Mouse (Mus musculus) Muller cell, postnatal 12 days (primary cell): Measurements from ENCODE around the gene Mapkbp1.

Source experiments
- DNase-seq: peaks from one replicate; pipeline ENCODE4 v3.0.0-alpha.2; 2015; ENCODE audit errors: inconsistent ontology term

Gene Mapkbp1

DNA sequence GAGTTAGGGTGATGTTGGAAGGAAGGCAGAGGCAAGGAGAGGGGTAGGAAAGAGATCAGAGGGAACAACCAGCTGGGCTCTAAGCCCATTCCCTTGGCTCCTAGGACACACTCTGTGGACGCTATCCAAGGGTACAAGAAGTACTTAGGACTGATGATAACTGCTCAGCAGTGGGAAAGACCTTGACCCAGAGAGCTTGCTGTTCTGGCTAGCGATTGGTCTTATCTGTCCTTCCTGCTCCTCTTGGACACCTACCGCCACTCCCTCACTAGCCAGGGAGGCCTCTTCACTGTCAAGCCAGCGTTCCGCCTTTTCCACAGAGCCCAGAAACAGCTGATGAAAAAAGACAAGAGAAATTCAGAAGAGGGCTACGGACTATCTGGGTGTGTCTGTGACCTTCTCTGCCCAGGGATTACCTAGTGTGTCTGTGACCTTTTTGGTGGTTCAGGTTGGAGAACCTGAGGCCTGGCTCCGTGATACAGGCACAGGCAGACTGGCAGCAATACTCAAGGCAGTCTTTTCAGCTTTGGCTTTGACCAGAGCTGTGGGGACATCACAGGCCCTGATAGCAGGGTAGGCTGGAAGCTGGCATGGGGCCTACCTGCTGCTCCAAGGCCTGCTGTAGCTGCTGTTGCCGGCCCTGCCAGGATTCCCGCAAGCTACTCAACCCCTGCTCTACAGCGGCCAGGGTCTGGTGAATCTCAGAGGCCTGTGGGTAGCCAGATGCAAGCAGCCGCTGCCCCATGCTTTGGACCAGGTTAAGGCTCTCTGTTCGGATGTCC is 82.5 kb downstream of the Mapkbp1 start:
- no peak for DNase-seq

DNA sequence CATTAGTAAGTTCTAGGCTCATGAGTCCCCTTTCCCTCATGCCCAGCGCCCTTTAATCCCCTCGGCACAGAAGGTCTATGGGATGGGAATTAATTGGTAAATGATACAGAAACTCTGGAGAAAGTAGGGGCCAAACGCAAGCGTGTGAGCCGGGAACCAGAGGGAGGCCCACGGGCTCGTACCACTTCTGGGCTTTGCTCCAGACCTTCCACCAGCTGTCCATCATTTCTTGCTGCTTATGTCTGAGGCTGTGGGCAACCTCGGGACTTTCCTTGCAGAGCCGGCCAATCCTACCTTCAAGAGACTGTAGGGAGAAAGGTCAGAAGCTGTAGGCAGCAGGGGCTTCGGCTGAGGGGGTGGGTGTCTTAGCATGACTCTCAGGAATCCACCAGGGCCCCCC is 83.4 kb downstream of the Mapkbp1 start:
- DNase-seq: no peak

DNA sequence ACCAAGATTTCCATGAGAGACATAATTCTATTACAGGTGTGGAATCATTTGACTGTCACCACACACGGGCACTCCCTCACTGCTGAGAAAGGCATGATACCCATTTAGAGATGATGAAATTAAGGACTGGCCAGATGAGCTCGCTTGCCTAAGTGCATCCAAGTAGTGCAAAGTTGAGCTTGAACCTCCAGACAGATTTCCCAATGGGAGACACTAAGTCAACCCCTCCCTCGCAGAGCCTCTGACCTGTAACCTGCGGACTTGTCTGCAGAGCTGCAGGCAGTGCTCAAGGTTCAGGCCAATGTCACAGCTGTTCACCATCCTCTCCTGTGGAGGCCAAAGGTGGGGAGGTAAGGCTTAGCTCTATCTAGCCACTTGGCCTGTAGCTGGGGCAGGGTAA is 86.3 kb downstream of the Mapkbp1 start:
- no peak for DNase-seq

DNA sequence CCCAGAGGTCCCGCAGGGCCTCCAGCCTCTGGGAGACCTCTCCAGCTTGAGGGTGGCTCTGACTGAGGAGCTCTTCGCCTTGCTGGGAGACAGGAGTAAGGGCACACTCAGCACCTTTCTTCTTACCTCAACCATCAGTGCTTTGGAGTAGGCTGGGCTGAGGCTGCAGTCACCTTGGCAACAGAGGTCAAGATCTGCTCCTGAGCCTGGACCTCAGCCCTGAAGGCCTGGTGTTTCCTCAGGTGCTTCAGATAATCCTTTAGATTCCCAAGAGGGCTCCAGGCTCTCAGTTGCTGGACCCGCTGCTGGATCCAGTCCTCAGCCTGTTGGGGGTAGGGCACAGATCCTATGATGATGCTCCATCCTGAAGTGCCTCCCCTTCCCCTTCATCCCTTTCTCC is 87.0 kb downstream of the Mapkbp1 start:
- DNase-seq: no peak

DNA sequence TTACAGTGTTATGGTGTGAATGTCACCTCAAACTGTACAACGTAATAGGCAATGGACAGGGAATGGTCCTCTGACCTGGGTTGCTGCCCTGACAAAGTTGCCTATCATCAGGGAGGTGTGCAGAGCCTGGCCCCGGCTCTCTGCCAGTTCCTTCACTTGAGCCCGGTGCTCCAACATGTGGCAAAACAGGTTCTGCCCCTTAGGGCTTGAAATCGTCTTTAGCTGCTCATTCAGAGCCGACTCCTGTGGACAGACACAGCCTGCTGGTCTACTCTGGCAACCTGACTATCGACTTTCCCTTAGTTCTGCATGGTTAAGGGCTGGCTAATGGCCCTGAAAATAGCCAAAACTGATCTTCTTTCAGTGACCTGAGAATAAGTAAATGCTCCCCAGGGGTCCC is 87.7 kb downstream of the Mapkbp1 start:
- no peak for DNase-seq

DNA sequence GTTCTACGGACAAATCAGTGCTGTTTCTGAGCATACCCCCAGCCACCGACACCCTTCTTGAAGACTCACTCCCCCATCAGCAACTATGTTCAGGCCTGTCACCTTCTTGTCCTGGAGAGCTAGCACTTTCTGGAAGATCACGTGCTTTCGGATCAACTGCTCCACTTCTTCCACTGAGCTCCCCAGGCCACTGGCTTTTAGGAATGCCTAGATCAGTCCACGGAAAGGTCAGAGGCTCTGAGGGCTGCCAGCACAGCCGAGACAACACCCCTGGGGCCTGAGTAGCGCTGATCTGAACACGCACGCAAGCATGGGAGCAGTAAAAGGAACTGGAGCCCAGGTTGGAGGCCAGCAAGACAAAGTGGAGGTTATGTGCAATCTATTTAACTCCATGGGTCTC is 88.2 kb downstream of the Mapkbp1 start:
- DNase-seq: no peak

DNA sequence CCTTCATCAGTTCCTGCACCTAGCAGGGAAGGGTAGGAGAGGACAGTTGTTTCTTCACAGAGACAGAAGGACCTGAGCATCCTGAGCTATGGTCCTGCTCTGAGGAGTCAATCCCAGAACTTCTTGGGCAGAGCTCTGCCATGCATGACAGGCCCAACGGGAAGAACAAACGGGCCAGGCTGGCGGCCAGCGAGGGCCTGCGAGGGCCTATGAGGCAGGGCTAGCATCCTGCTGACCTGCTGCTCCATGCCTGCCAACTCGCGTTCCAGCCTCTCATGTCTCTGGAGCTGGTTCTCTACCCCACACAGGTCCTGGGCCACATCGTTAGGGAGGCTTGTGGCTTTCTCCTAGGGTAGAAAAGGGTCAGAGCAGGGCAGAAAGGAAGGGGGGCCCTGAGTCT is 89.7 kb downstream of the Mapkbp1 start:
- DNase-seq: peak; percentile 14

DNA sequence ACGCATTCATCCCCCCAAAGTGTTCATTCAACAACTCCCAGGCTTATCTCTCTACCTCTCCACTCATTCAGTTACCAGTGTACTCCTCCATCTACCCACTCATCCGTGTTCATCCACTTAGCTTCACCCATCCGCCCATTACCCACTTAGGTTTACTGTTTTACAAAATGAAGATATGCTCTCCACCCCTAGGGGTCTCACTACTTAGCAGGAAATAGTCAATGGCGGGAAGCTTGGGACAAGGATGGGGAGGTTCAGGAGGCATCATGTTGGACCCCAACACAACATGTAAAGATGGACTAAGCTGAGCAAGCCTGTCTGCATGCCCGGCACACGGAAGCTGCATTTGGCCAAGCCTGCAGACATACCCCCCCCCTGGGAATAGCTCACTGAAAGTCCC is 92.1 kb downstream of the Mapkbp1 start:
- DNase-seq: no peak

DNA sequence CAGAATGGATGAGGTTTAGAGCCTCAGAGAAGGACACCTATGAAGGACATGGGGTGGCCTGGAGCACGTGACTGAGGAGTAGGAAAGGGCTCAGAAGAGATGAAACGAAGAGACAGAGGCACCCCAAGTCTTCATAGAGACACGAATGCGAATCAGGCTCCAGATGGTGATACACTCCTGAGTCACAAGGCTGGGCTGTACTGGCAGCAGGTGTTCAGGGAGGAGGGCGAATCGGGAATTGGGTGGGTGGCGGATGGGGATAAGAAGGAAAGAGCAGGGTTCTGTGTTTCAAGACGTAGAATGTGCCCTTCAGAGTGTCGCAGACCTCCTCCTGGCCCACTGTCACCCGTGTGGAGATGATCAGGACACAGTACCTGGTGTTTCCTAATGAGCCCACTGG is 92.7 kb downstream of the Mapkbp1 start:
- DNase-seq: no peak

DNA sequence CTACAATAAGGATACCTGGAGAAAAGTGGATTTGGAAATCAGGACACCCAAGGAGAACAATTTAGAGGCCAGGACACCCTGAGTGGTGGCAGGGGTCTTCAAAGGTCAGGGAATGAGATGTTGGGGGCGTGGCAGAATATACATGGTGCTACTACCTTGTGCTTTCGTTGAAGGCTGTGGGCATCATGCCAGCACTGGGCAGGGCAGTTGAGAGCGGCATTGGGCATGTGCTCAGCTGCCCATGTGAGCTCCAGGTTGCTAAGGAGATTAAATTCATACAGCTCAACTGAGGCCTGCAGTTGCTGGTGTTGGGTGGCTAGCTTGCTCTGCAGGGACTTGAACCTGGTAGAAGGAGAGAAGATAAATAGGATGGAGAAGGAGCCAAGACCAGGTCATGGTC is 93.7 kb downstream of the Mapkbp1 start:
- no peak for DNase-seq

DNA sequence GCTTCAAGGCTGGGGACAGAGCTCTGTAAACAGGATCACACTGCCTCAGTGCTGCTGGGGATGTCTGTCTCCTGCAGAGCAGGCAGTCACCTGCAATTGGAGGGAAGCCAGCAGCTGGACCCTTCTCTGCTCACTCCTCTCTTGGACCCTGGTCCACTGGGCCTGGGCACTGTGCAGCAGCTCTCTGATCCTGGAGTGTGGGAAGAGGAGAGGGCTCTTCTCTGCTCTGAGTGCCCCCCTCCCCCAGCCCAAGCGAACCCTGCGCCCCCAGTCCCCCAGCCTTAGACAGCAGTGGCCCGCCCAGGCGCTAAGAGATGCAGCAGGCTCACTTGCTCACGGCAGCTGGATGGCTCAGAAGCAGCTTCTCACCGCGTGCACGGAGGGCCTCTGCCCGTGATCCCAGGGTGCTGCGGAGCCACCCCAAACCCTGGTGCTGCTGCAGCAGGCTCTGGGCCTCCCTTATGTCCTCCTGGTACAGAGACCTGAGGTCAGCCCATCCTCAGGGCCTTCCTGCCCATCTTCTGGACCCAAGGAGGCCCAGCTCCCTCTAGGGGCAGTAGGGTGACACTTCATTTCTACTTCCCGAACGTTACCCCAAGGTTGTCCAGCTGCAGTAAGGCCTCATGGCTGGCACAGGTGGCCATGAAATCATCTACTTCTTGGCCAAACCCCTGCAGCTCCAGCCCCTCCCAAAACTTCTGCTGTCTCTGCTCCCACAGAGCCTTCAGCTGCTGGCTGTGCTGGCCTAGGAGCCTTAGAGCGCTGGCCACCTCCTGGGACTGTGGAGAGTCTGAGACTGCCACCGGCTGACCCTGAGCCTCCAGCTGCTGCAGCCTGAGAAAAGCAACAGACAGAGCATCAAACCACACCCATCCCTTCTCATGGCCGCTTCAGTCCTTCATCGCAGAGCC is 96.3 kb downstream of the Mapkbp1 start:
- DNase-seq: peak; percentile 45

DNA sequence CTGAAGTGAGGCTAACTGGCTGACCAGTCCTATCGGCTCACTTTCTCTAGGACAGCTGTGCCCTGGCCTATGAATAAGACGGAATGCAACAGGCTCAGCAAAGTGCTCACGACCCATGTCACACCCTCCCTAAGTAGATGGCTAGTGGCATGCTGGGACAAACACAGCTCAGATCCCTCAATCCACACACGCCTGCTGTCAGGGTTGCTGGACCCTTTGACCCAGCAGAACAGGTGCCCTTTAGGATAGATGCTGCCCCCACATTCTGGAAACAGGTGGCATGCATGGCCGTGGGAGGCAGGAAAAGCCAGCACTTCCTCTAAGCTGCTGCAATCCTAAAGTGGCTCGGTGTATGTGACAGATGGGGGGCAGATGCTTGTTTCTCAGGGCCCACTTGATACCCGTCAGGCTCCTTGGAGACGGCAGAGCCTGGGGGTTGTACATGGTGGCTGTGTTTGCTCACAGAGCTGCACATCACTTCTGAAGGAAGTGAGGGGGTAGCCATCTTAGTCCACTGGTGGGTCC is 97.0 kb downstream of the Mapkbp1 start:
- no peak for DNase-seq

DNA sequence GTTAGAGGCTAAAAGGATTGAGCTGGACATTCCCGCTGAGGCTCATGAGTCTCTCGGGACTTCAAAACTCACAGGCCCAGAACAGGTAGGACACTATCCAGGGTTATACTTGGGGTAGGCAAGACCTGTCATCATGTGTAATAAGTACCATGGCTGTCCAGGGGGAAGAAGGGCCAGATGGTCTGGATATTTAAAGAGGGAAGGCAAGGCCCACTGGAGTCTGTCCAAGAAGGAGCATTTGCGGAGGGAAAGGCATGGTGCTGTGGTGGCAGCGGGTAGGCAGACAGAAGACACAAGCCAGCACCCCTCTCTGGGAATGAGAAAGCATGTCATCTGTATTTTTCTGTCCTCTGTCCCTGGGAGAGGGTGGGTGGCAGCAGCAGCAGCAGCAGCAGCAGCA is 101.6 kb downstream of the Mapkbp1 start:
- DNase-seq: no peak

DNA sequence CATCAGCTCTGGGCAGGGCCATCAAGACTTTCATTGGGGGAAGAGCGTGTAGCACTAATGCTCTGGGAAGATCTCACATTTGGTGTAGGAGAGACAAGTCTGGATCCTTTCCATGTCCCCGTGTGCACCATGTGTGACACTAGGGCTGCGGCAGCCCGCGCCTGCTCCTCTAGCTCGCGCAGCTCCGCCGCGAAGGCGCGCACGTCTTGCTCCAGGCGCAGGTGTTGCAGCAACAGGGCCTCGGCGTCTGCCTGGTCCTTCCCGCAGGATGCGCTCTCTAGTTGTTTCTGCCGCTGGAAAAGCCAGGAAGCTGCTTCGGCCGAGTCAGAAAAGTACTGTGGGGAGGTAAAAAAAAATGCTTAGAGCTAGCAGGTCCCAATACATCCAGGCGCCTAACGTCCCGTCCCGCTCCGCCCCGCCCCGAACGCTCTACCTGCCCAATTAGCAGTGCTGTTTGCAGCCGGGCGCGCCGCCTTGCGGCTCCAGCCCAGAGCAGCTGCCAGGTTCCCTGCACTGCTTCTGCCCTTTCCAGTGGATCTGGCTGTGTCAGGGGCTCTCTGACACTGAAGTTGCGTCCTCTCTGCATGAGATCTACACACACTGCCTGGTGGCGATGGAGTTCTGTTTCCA is 103.7 kb downstream of the Mapkbp1 start:
- DNase-seq: peak; percentile 70
